Mouse (Mus musculus) erythroblast, embryonic 14.5 days (primary cell): ENCODE data around the gene 3110009E18Rik.

Experiments used
- GATA1 ChIP-seq: IDR thresholded peaks from 2 replicates; pipeline ENCODE4 v1.6.1; 2012; ENCODE audit warnings: low read length, inconsistent platforms, mixed read lengths
- TAL1 ChIP-seq: IDR thresholded peaks from 3 replicates; pipeline ENCODE4 v1.6.1; 2012; ENCODE audit warnings: low read length, inconsistent platforms, mixed read lengths

- TF ChIP-seq GATA1 (no peak), TAL1 (no peak)
Measured at GRCm38 (mm10) chr1:120085696-120086095, 35.3 kb upstream of the 3110009E18Rik start.
